ENCODE assay signal across 10 mouse cellular contexts in genomic region chr10:75832272-75832895, GRCm38 (mm10). TPM values are rescaled to one million over a fixed set of nuclear protein-coding genes. Genes with fewer than 3 reads are reported as not detected.
DNase-seq lines count a peak whose midpoint lies in the region; ATAC-seq and TF ChIP-seq lines count a peak whose summit lies in the region.
"Had no signal": no experiment of that assay in that cellular context is flagged by ENCODE, and none has a peak within 500 bp of the region (broad histone marks: within the 10 kb centered on the region; RNA-seq: fewer than 3 reads in every experiment).

No protein-coding gene starts in this region.

- no peak for TF ChIP-seq POLR2A in heart, adult 2 months (IDR thresholded peaks at IDR 0.05; ENCODE audit: insufficient read depth, low read depth, low read length)

- no peak overlapping the region for H3K4me3 ChIP-seq in intestine, postnatal 0 days (ENCODE audit: low read depth, low read length)
- no peak overlapping the region for H3K4me3 ChIP-seq in intestine, embryonic 15.5 days (replicated peaks)
- H3K4me3 ChIP-seq in E14TG2a.4 (replicated peaks; ENCODE audit: low read length), result peak overlapping the region; percentile 82
- peak overlapping the region; percentile 78 for H3K4me3 ChIP-seq in brown adipose tissue, adult 24 weeks (ENCODE audit: insufficient read depth, low read depth, low read length)
- no peak overlapping the region; the same call in 1 of the 2 replicates for H3K4me3 ChIP-seq in heart, adult 2 months
- no peak overlapping the region for H3K4me3 ChIP-seq in liver, embryonic 16.5 days (ENCODE audit: low read depth, low read length)
- H3K4me3 ChIP-seq: embryonic facial prominence, embryonic 12.5 days had no signal

- TF ChIP-seq EP300 in heart, adult 2 months (IDR thresholded peaks at IDR 0.05; ENCODE audit: insufficient read depth, low read depth, low read length), result peak; percentile 90

- intact Hi-C loops in heart, adult 2 months (cut with DNase I), result loop anchor here (1.0 to 5.0 kb wide), 3 partner anchors 36 to 88 kb away; partner anchors contain the start of genes Gm20441 and Gstt3

- TF ChIP-seq CTCF in intestine, postnatal 0 days (IDR thresholded peaks at IDR 0.05; ENCODE audit: low read depth), result peak; percentile 96
- peak; percentile 76 for TF ChIP-seq CTCF in E14TG2a.4 (conservative IDR thresholded peaks at IDR 0.05; ENCODE audit: low read length)
- TF ChIP-seq CTCF in heart, adult 2 months (IDR thresholded peaks at IDR 0.05), result peak; percentile 83

- 0 out of 2 replicates have a peak, but pooled peaks have one; percentile 5 for ATAC-seq in intestine, postnatal 0 days
- ATAC-seq in intestine, embryonic 15.5 days, result no peak
- no peak for ATAC-seq in liver, embryonic 16.5 days (ENCODE audit: low read depth)

- H3K27ac ChIP-seq in intestine, postnatal 0 days (ENCODE audit: low read depth, low read length), result no peak overlapping the region
- no peak overlapping the region for H3K27ac ChIP-seq in intestine, embryonic 15.5 days
- peak overlapping the region; percentile 96; the same call in 1 of the 2 replicates for H3K27ac ChIP-seq in brown adipose tissue, adult 24 weeks (replicated peaks; ENCODE audit: low read depth, low read length)
- H3K27ac ChIP-seq in heart, adult 2 months, result no peak overlapping the region
- H3K27ac ChIP-seq in liver, embryonic 16.5 days (ENCODE audit: low read length), result no peak overlapping the region
- H3K27ac ChIP-seq: embryonic facial prominence, embryonic 12.5 days had no signal

- H3K4me2 ChIP-seq in intestine, postnatal 0 days (replicated peaks; ENCODE audit: low read depth), result no peak overlapping the region
- H3K4me2 ChIP-seq in intestine, embryonic 15.5 days (replicated peaks), result no peak overlapping the region
- H3K4me2 ChIP-seq in liver, embryonic 16.5 days (ENCODE audit: low read depth, low read length), result peak overlapping the region; percentile 93; the same call in 1 of the 2 replicates

- DNase-seq in heart, adult 2 months, result peak; percentile 71 to 72
- peak; percentile 62 to 85 for DNase-seq in spleen, postnatal 10 days (ENCODE audit: low spot score in 2 of 2)
- no peak for DNase-seq in frontal cortex, postnatal 10 days (ENCODE audit: low spot score in 2 of 2)

- no peaks in the 10 kb centered on the region for H3K27me3 ChIP-seq in intestine, postnatal 0 days (replicated peaks; ENCODE audit: control insufficient read depth, insufficient read depth, low read length)
- no peaks in the 10 kb centered on the region for H3K27me3 ChIP-seq in intestine, embryonic 15.5 days (replicated peaks)
- H3K27me3 ChIP-seq in E14TG2a.4 (ENCODE audit: insufficient read depth, low read length), result no peaks in the 10 kb centered on the region
- no peaks in the 10 kb centered on the region for H3K27me3 ChIP-seq in heart, adult 2 months (ENCODE audit: control insufficient read depth, insufficient read depth, low read length)
- peaks cover 14% of the 10 kb centered on the region for H3K27me3 ChIP-seq in liver, embryonic 16.5 days (ENCODE audit: control insufficient read depth, insufficient read depth, low read depth, low read length)

- 65% methylated on average over 13 of the region's 13 CpGs for WGBS in intestine, postnatal 0 days
- 66% methylated on average over 13 of the region's 13 CpGs for WGBS in intestine, embryonic 15.5 days
- 63% methylated on average over 13 of the region's 13 CpGs for WGBS in heart, adult 2 months
- 48% methylated on average over 13 of the region's 13 CpGs for WGBS in liver, embryonic 16.5 days (ENCODE audit: insufficient replicate concordance)

- H3K79me2 ChIP-seq in heart, adult 2 months (replicated peaks; ENCODE audit: control insufficient read depth, insufficient read depth, low read length), result no peaks in the 10 kb centered on the region

- H3K4me1 ChIP-seq in intestine, postnatal 0 days (replicated peaks; ENCODE audit: control insufficient read depth, insufficient read depth, low read length), result no peaks in the 10 kb centered on the region
- H3K4me1 ChIP-seq in intestine, embryonic 15.5 days (replicated peaks), result peaks cover 17% of the 10 kb centered on the region; the same call in 1 of the 2 replicates
- peaks cover 50% of the 10 kb centered on the region for H3K4me1 ChIP-seq in E14TG2a.4 (replicated peaks; ENCODE audit: low read depth, low read length)
- H3K4me1 ChIP-seq in brown adipose tissue, adult 24 weeks (ENCODE audit: control insufficient read depth, insufficient read depth, insufficient read length, low read length), result peaks cover 10% of the 10 kb centered on the region
- peaks cover 7% of the 10 kb centered on the region for H3K4me1 ChIP-seq in heart, adult 2 months (ENCODE audit: control insufficient read depth, insufficient read depth, low read length)
- H3K4me1 ChIP-seq in liver, embryonic 16.5 days (ENCODE audit: control insufficient read depth, low read depth, low read length), result peaks cover 37% of the 10 kb centered on the region

- no peaks in the 10 kb centered on the region for H3K36me3 ChIP-seq in intestine, postnatal 0 days (ENCODE audit: control insufficient read depth, insufficient read depth)
- no peaks in the 10 kb centered on the region for H3K36me3 ChIP-seq in intestine, embryonic 15.5 days
- H3K36me3 ChIP-seq in E14TG2a.4 (ENCODE audit: insufficient read depth, low read length), result no peaks in the 10 kb centered on the region
- H3K36me3 ChIP-seq in heart, adult 2 months (ENCODE audit: control insufficient read depth, insufficient read depth, low read length), result no peaks in the 10 kb centered on the region
- no peaks in the 10 kb centered on the region for H3K36me3 ChIP-seq in liver, embryonic 16.5 days (ENCODE audit: control insufficient read depth, insufficient read depth)
- H3K36me3 ChIP-seq: embryonic facial prominence, embryonic 12.5 days had no signal

- no peaks in the 10 kb centered on the region for H3K9me3 ChIP-seq in intestine, postnatal 0 days (ENCODE audit: control insufficient read depth)
- no peaks in the 10 kb centered on the region for H3K9me3 ChIP-seq in intestine, embryonic 15.5 days
- no peaks in the 10 kb centered on the region for H3K9me3 ChIP-seq in E14TG2a.4 (ENCODE audit: low read length)
- no peaks in the 10 kb centered on the region for H3K9me3 ChIP-seq in liver, embryonic 16.5 days (replicated peaks; ENCODE audit: control insufficient read depth, low read length)
- H3K9me3 ChIP-seq: embryonic facial prominence, embryonic 12.5 days had no signal

- H3K9ac ChIP-seq in intestine, postnatal 0 days (ENCODE audit: low read depth, low read length), result no peak overlapping the region
- no peak overlapping the region for H3K9ac ChIP-seq in intestine, embryonic 15.5 days
- H3K9ac ChIP-seq in heart, adult 2 months (ENCODE audit: low read depth, low read length), result no peak overlapping the region
- no peak overlapping the region for H3K9ac ChIP-seq in liver, embryonic 16.5 days (ENCODE audit: low read depth, low read length)

RNA-seq across cellular contexts. Expression of gene Gstt2, which starts 4.8 kb away (rescaled TPM):
- polyA plus RNA-seq in intestine, postnatal 0 days (2015; fragmentation: Nextera tagmentation; extraction: Ambion mirVana), result 74.4 and 81.5 TPM in 2 replicates
- 57.5 and 63.1 TPM in 2 replicates for polyA plus RNA-seq in intestine, embryonic 15.5 days (2015; fragmentation: Nextera tagmentation; extraction: Ambion mirVana)
- 34.7 and 41.7 TPM in 2 replicates for polyA plus RNA-seq in brown adipose tissue, adult 24 weeks (2012; ENCODE audit: insufficient read depth, insufficient read length, missing spikeins)
- total RNA-seq in heart, adult 2 months (2021), result 10 to 100 TPM in 1 of 2 experiments, 1 to 10 TPM in 1; 8.0 to 12.8 TPM
- 53.4 and 69.1 TPM in 2 replicates for polyA plus RNA-seq in heart, adult 2 months (2012; rRNA removed)
- 54.3 and 56.7 TPM in 2 replicates for polyA plus RNA-seq in liver, embryonic 16.5 days (2015; fragmentation: Nextera tagmentation; extraction: Ambion mirVana)

RNA-seq across cellular contexts. Expression of gene Gstt4, which starts 10.0 kb away (rescaled TPM):
- polyA plus RNA-seq in intestine, postnatal 0 days (2015; fragmentation: Nextera tagmentation; extraction: Ambion mirVana), result not detected in 2 replicates
- polyA plus RNA-seq in intestine, embryonic 15.5 days (2015; fragmentation: Nextera tagmentation; extraction: Ambion mirVana), result not detected in 2 replicates
- polyA plus RNA-seq in brown adipose tissue, adult 24 weeks (2012; ENCODE audit: insufficient read depth, insufficient read length, missing spikeins), result not detected in 2 replicates
- not detected for total RNA-seq in heart, adult 2 months (2021)
- 0.29 and 0.44 TPM in 2 replicates for polyA plus RNA-seq in heart, adult 2 months (2012; rRNA removed)
- not detected in 2 replicates for polyA plus RNA-seq in liver, embryonic 16.5 days (2015; fragmentation: Nextera tagmentation; extraction: Ambion mirVana)
- polyA plus RNA-seq: embryonic facial prominence, embryonic 12.5 days; limb, embryonic 14.5 days had no signal

RNA-seq across cellular contexts. Expression of gene Mif, which starts 27.7 kb away (rescaled TPM):
- 489 and 529 TPM in 2 replicates for polyA plus RNA-seq in intestine, postnatal 0 days (2015; fragmentation: Nextera tagmentation; extraction: Ambion mirVana)
- polyA plus RNA-seq in intestine, embryonic 15.5 days (2015; fragmentation: Nextera tagmentation; extraction: Ambion mirVana), result 2,230 and 2,305 TPM in 2 replicates
- polyA plus RNA-seq in brown adipose tissue, adult 24 weeks (2012; ENCODE audit: insufficient read depth, insufficient read length, missing spikeins), result 129 and 141 TPM in 2 replicates
- 100 to 1,000 TPM; 200 to 220 TPM for total RNA-seq in heart, adult 2 months (2021)
- polyA plus RNA-seq in heart, adult 2 months (2012; rRNA removed), result 375 and 556 TPM in 2 replicates
- polyA plus RNA-seq in liver, embryonic 16.5 days (2015; fragmentation: Nextera tagmentation; extraction: Ambion mirVana), result 906 and 964 TPM in 2 replicates

RNA-seq across cellular contexts. Expression of gene Gstt1, which starts 34.0 kb away (rescaled TPM):
- polyA plus RNA-seq in intestine, postnatal 0 days (2015; fragmentation: Nextera tagmentation; extraction: Ambion mirVana), result 11.6 and 14.4 TPM in 2 replicates
- polyA plus RNA-seq in intestine, embryonic 15.5 days (2015; fragmentation: Nextera tagmentation; extraction: Ambion mirVana), result 15.0 and 16.6 TPM in 2 replicates
- 50.1 and 65.2 TPM in 2 replicates for polyA plus RNA-seq in brown adipose tissue, adult 24 weeks (2012; ENCODE audit: insufficient read depth, insufficient read length, missing spikeins)
- 10 to 100 TPM; 15.8 to 16.8 TPM for total RNA-seq in heart, adult 2 months (2021)
- polyA plus RNA-seq in heart, adult 2 months (2012; rRNA removed), result 52.1 and 58.5 TPM in 2 replicates
- 181 and 217 TPM in 2 replicates for polyA plus RNA-seq in liver, embryonic 16.5 days (2015; fragmentation: Nextera tagmentation; extraction: Ambion mirVana)

RNA-seq across cellular contexts. Expression of gene Gstt3, which starts 51.2 kb away (rescaled TPM):
- polyA plus RNA-seq in intestine, postnatal 0 days (2015; fragmentation: Nextera tagmentation; extraction: Ambion mirVana), result 47.7 and 51.5 TPM in 2 replicates
- 38.7 and 40.3 TPM in 2 replicates for polyA plus RNA-seq in intestine, embryonic 15.5 days (2015; fragmentation: Nextera tagmentation; extraction: Ambion mirVana)
- polyA plus RNA-seq in brown adipose tissue, adult 24 weeks (2012; ENCODE audit: insufficient read depth, insufficient read length, missing spikeins), result 3.0 and 3.6 TPM in 2 replicates
- 1 to 10 TPM; 2.9 to 5.7 TPM for total RNA-seq in heart, adult 2 months (2021)
- polyA plus RNA-seq in heart, adult 2 months (2012; rRNA removed), result 7.1 and 9.0 TPM in 2 replicates
- polyA plus RNA-seq in liver, embryonic 16.5 days (2015; fragmentation: Nextera tagmentation; extraction: Ambion mirVana), result 14.1 and 16.3 TPM in 2 replicates

Comparison
In these comparisons a context has a peak if more than half of its experiments do, and no peak if none do; other contexts are left out.
1. H3K4me3 ChIP-seq: peak in E14TG2a.4 (single experiment) and brown adipose tissue, adult 24 weeks (single experiment); none in intestine, postnatal 0 days (single experiment), intestine, embryonic 15.5 days (single experiment), heart, adult 2 months (single experiment) and liver, embryonic 16.5 days (single experiment).
2. DNase-seq: peak in heart, adult 2 months (2 of 2) and spleen, postnatal 10 days (2 of 2); none in frontal cortex, postnatal 10 days (0 of 2).
3. Peak in every context shown above with its lines, with median percentiles within 50 percentile points of each other: CTCF ChIP-seq.